Mouse (Mus musculus) limb, embryonic 12.5 days (tissue): ENCODE results near the gene Cadps. TPM values are rescaled to one million over a fixed set of nuclear protein-coding genes. Genes with fewer than 3 reads are reported as not detected.

Source experiments
- ATAC-seq: fragments of 200-750 bp; cut with Nextera tagmentation; 2 replicates; pipeline ENCODE4 v1.8.0; 2017; ENCODE audit warnings: low read depth, moderate TSS enrichment; ENCODE audit not compliant: insufficient number of reproducible peaks, insufficient read depth, low FRiP score, low TSS enrichment
- H3K27ac ChIP-seq: fragments of 300-500 bp; sonication (generic); 2 replicates; pipeline ENCODE4 v1.5.1; 2016; ENCODE audit warnings: mild to moderate bottlenecking, moderate library complexity
- H3K27me3 ChIP-seq: fragments of 300-500 bp; sonication (generic); 2 replicates; pipeline ENCODE4 v1.6.1; 2016; ENCODE audit warnings: mild to moderate bottlenecking, moderate library complexity
- H3K36me3 ChIP-seq: fragments of 300-500 bp; sonication (generic); 2 replicates; pipeline ENCODE4 v1.6.1; 2016; ENCODE audit warnings: mild to moderate bottlenecking, moderate library complexity
- H3K4me1 ChIP-seq: fragments of 300-500 bp; sonication (generic); replicated peaks from 2 replicates; pipeline ENCODE4 v1.6.1; 2016
- H3K4me2 ChIP-seq: fragments of 300-500 bp; sonication (generic); 2 replicates; pipeline ENCODE4 v1.6.1; 2016; ENCODE audit warnings: mild to moderate bottlenecking, moderate library complexity
- H3K4me3 ChIP-seq: fragments of 300-500 bp; sonication (generic); replicated peaks from 2 replicates; pipeline ENCODE4 v1.5.1; 2016; ENCODE audit warnings: mild to moderate bottlenecking
- H3K9ac ChIP-seq: fragments of 300-500 bp; sonication (generic); replicated peaks from 2 replicates; pipeline ENCODE4 v1.6.1; 2016; ENCODE audit warnings: mild to moderate bottlenecking, moderate library complexity
- H3K9me3 ChIP-seq: fragments of 300-500 bp; sonication (generic); 2 replicates; pipeline ENCODE4 v1.6.1; 2016; ENCODE audit warnings: mild to moderate bottlenecking, moderate library complexity
- WGBS: fragments of 180-500 bp; shearing (Covaris S2); methylation state at CpG from one replicate; pipeline ENCODE4 v1.1.7; 2016; 5-methylcytosine and 5-hydroxymethylcytosine counted together
- polyA plus RNA-seq: library from polyadenylated mRNA; unstranded; fragments of >200 nt; fragmentation: Nextera tagmentation; extraction: Ambion mirVana; gene quantifications from 2 replicates; pipeline ENCODE4 v1.2.1, GENCODE M21; 2016

Gene Cadps
- polyA plus RNA-seq, 1 experiment from 2014 or later: 1.1 TPM

DNA sequence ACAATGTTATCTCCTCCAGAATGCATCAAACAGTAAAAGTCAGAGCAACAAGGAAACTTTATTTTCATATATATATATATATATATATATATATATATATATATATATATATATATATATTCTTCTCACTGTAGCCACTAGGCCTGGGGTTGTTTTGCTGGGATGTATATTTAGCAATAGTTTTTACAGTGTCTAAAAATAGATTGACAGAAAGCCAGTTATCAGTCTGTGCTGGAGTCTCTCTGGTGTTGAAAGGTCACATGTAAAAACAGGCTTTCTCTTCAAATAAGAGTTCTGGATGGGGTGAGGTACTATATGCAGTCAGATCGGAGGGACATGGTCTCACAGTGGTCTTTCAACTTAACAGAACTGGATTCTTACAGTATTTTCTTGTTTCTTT lies 2.7 kb downstream of the Cadps start:
- no peak for ATAC-seq
- H3K9ac ChIP-seq: no peak overlapping the region
- peaks cover 11% of the 10 kb centered on the region for H3K4me1 ChIP-seq
- no peak overlapping the region for H3K27ac ChIP-seq
- peaks cover 28% of the 10 kb centered on the region for H3K27me3 ChIP-seq
- H3K4me3 ChIP-seq: no peak overlapping the region
- no peak overlapping the region for H3K4me2 ChIP-seq
- H3K9me3 ChIP-seq: no peaks in the 10 kb centered on the region
- no peaks in the 10 kb centered on the region for H3K36me3 ChIP-seq
- WGBS: 82% methylated on average over 1 of the region's 1 CpGs

DNA sequence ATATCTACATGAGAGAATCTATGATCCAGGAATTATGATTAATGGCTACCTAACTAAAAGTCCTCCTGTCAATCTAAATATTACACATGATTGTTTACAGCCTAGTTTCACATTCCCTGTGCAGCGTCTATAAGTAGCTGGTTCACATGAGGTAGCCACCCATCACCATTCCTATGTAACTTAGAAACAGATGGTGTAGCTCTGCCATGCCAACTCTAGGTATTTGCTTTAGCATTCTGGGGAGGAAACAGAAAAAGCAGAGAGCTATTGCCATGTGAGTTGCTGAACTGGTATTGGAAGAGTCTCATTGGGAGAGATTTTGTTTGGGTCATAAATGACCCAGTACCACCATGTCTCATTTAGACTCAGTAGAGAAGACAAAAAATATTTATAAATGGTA lies 4.4 kb downstream of the Cadps start:
- H3K4me3 ChIP-seq: no peak overlapping the region
- H3K9ac ChIP-seq: no peak overlapping the region
- 75% methylated on average over 1 of the region's 1 CpGs for WGBS
- H3K36me3 ChIP-seq: no peaks in the 10 kb centered on the region
- peaks cover 25% of the 10 kb centered on the region for H3K27me3 ChIP-seq
- H3K4me2 ChIP-seq: no peak overlapping the region
- H3K27ac ChIP-seq: no peak overlapping the region
- H3K9me3 ChIP-seq: no peaks in the 10 kb centered on the region
- H3K4me1 ChIP-seq: peaks cover 11% of the 10 kb centered on the region
- no peak for ATAC-seq

DNA sequence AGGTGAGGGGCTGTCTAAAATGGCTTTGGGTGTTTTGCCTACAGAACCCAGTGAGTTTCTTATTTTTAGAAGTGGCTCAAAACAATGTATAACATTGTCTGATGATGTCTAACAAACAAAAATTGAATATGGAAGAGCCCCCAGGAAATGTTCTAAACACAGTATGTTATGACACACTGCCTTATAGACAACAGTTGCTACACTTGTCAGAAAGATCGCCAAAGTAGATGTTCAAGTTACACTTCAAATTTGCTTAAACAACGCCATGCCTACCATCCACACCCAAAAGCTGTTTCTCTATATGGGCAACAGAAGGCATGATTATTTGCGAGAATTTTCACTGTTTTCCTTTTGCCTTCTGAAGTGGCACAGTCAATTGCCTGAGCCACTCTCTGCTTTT lies 10.8 kb downstream of the Cadps start:
- Histone ChIP-seq H3K9ac (no peak overlapping the region), H3K4me2 (no peak overlapping the region), H3K36me3 (no peaks in the 10 kb centered on the region), H3K4me3 (no peak overlapping the region), H3K27ac (no peak overlapping the region), H3K9me3 (no peaks in the 10 kb centered on the region), H3K27me3 (no peaks in the 10 kb centered on the region), H3K4me1 (no peaks in the 10 kb centered on the region)
- 84% methylated on average over 3 of the region's 3 CpGs for WGBS
- no peak for ATAC-seq

DNA sequence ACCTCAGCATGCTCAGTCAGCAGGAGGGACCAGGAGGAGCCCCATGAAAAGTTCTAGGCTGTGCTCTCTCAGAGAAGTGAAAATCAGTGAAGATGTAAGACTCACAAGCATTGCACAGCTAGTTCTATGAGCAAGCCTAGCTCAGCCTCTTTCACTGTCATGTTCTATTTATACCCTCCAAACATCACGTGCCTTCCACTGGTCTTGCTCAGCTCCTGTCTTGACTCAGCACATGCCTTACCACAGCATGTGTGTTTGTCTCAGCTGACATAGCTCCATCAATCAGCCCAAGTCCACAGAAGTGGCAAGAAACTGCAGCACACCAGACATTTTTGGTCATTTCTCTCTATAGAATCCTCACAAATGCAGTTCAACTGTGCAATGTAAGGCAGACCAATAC lies 19.9 kb downstream of the Cadps start:
- Histone ChIP-seq H3K27me3 (no peaks in the 10 kb centered on the region), H3K4me2 (no peak overlapping the region), H3K9ac (no peak overlapping the region), H3K9me3 (no peaks in the 10 kb centered on the region), H3K27ac (no peak overlapping the region), H3K36me3 (no peaks in the 10 kb centered on the region), H3K4me1 (no peaks in the 10 kb centered on the region), H3K4me3 (no peak overlapping the region)
- no peak for ATAC-seq
- 73% methylated on average over 1 of the region's 1 CpGs for WGBS

DNA sequence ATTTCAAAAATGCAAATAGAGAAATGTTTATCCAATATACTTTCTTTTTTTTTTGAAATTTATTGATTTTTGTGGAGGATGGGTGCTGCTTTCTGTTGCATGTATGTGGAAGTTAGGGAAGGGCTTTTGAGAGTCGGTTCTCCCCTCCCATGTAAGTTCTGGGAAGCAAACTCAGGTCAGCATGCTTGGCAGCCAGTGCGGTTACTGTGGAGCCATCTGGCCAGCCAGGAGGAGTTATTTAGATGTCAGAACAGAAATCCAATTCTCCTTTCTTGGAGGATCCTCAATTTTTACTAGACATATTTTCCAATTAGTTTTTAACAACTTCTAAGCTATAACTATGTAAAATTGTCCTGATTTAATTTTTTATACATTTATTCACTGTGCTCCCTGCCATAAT lies 21.8 kb downstream of the Cadps start:
- no peak for ATAC-seq
- H3K4me3 ChIP-seq: no peak overlapping the region
- H3K9me3 ChIP-seq: no peaks in the 10 kb centered on the region
- no peaks in the 10 kb centered on the region for H3K27me3 ChIP-seq
- 85% methylated on average over 2 of the region's 2 CpGs for WGBS
- no peak overlapping the region for H3K27ac ChIP-seq
- no peak overlapping the region for H3K4me2 ChIP-seq
- no peaks in the 10 kb centered on the region for H3K36me3 ChIP-seq
- H3K4me1 ChIP-seq: no peaks in the 10 kb centered on the region
- no peak overlapping the region for H3K9ac ChIP-seq

DNA sequence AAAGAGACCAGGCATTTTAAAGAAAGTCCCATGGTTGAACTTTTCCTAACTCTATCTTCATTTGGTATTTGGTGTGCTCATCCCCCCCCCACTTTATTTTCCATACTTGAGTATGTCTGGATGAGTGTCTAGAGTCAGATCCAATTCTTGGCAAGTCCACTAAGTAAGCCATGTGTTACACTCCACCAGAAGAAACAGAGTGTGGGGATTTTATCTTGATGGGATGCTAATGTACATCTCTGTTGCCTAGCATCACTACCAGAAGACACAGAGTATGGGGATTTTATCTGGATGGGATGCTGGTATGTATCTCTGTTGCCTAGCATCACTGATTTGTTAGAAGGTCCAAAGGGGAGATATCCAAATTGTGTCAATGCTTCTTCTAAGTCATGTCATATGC lies 24.0 kb downstream of the Cadps start:
- no peak overlapping the region for H3K9ac ChIP-seq
- no peak for ATAC-seq
- no peak overlapping the region for H3K4me3 ChIP-seq
- no peaks in the 10 kb centered on the region for H3K9me3 ChIP-seq
- no peaks in the 10 kb centered on the region for H3K4me1 ChIP-seq
- H3K4me2 ChIP-seq: no peak overlapping the region
- H3K36me3 ChIP-seq: no peaks in the 10 kb centered on the region
- no peak overlapping the region for H3K27ac ChIP-seq
- H3K27me3 ChIP-seq: no peaks in the 10 kb centered on the region

DNA sequence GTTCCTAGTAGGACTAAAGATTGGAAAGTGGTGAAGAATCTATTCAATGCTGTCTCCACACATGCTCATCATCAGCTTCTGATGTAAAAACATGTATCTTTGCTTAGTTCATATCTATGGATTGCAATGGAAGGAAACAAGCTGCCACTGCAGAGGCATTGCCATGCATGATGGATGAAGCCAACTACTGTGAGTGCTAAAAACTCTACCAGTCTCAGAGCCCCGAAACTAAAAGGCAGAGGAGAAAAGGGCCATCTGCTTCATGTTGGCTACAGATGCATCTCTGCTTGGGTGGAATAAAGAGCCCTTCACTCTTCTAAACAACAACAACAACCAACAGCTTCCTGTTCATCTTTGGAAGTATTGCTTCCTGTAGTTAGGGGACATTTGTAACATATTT lies 38.6 kb downstream of the Cadps start:
- no peak overlapping the region for H3K9ac ChIP-seq
- no peaks in the 10 kb centered on the region for H3K36me3 ChIP-seq
- H3K9me3 ChIP-seq: no peaks in the 10 kb centered on the region
- H3K27me3 ChIP-seq: no peaks in the 10 kb centered on the region
- 56% methylated on average over 1 of the region's 1 CpGs for WGBS
- no peak overlapping the region for H3K27ac ChIP-seq
- no peak overlapping the region for H3K4me2 ChIP-seq
- no peak for ATAC-seq
- no peak overlapping the region for H3K4me3 ChIP-seq
- H3K4me1 ChIP-seq: no peaks in the 10 kb centered on the region

DNA sequence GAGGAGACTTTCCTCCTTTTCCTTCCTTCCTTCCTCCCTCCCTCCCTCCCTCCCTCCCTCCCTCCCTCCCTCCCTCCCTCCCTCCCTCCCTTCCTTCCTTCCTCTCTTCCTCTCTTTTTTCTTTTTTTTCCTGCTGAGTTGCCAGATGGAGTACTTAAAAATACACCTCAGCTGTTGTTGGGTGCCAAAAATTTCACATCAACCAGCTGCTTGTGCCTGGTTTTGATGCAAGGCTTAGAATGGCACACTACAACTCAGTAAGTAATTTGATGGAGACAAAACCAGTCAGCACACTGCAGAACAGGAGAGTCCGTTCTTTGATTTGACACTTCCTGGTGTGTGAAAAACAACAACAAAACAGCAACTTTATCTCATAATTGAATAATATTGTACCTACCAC lies 42.9 kb downstream of the Cadps start:
- Histone ChIP-seq H3K4me3 (no peak overlapping the region), H3K27ac (no peak overlapping the region), H3K9ac (no peak overlapping the region), H3K4me2 (no peak overlapping the region), H3K36me3 (no peaks in the 10 kb centered on the region), H3K9me3 (no peaks in the 10 kb centered on the region), H3K4me1 (no peaks in the 10 kb centered on the region), H3K27me3 (no peaks in the 10 kb centered on the region)
- WGBS: 84% methylated on average over 1 of the region's 1 CpGs
- no peak for ATAC-seq

DNA sequence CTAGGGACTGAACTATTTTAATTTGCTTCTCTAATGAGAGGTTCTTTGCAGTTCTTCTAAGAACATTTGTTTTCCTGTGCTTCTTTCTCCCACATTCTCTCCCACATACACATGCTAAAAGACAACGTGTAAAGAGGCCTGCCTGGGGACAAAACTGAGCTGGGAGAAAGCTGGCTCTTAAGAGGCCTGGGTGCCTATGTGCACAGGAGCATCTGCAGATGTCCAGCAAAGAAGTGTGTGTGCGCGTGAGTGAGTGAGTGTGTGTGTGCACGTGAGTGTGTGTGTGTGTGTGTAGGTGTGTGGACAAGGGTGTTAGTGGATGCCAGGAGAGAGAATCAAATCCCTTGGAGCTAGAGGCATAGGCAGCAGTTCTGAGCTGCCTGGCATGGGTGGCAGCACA lies 44.9 kb downstream of the Cadps start:
- ATAC-seq: no peak
- 72% methylated on average over 4 of the region's 4 CpGs for WGBS
- no peaks in the 10 kb centered on the region for H3K4me1 ChIP-seq
- no peak overlapping the region for H3K4me2 ChIP-seq
- H3K36me3 ChIP-seq: no peaks in the 10 kb centered on the region
- no peak overlapping the region for H3K4me3 ChIP-seq
- H3K9me3 ChIP-seq: no peaks in the 10 kb centered on the region
- no peak overlapping the region for H3K27ac ChIP-seq
- H3K27me3 ChIP-seq: no peaks in the 10 kb centered on the region
- H3K9ac ChIP-seq: no peak overlapping the region

DNA sequence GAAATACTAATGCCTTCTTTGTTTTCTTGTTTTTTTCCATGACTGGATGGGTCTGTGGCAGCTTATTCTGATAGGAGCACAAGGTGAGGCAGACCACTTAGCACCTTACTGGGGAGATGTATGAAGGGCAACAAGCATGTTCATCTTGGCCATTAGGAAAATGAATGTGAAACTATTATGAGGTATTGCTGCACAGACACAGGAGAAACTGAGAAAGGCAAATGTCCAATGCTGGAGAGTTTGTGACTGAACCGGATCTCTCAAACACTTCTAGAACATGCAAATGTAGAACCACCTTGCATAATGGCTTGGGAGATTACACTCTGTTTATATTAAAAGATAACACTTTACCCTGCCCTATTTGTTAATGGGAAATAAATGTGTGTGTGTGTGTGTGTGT lies 54.0 kb downstream of the Cadps start:
- Histone ChIP-seq H3K27me3 (no peaks in the 10 kb centered on the region), H3K9me3 (no peaks in the 10 kb centered on the region), H3K4me3 (no peak overlapping the region), H3K27ac (no peak overlapping the region), H3K4me1 (no peaks in the 10 kb centered on the region), H3K4me2 (no peak overlapping the region), H3K36me3 (no peaks in the 10 kb centered on the region), H3K9ac (no peak overlapping the region)
- WGBS: 94% methylated on average over 1 of the region's 1 CpGs
- no peak for ATAC-seq

DNA sequence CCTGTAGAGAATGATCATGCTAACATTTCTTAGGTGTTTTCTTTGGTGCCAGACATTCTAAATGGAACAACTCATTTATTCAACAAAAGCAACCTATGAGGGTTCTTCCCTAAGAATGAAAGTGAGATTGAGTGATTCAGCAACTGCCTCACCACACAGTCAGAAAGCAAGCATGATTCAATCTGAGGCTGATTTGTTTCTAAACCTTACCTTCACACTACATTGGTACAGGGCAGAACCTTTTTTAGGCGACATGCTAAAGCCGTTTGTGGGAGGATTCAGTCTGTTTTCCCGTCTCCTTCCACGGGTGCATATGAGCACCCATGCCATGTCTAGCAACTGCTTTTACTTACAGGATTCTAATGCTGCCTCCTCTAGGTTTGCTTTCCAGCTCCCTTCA lies 69.6 kb downstream of the Cadps start:
- H3K27me3 ChIP-seq: no peaks in the 10 kb centered on the region
- no peak overlapping the region for H3K4me3 ChIP-seq
- H3K36me3 ChIP-seq: no peaks in the 10 kb centered on the region
- H3K9me3 ChIP-seq: no peaks in the 10 kb centered on the region
- no peaks in the 10 kb centered on the region for H3K4me1 ChIP-seq
- ATAC-seq: no peak
- H3K27ac ChIP-seq: no peak overlapping the region
- 90% methylated on average over 4 of the region's 4 CpGs for WGBS
- no peak overlapping the region for H3K9ac ChIP-seq
- H3K4me2 ChIP-seq: no peak overlapping the region

DNA sequence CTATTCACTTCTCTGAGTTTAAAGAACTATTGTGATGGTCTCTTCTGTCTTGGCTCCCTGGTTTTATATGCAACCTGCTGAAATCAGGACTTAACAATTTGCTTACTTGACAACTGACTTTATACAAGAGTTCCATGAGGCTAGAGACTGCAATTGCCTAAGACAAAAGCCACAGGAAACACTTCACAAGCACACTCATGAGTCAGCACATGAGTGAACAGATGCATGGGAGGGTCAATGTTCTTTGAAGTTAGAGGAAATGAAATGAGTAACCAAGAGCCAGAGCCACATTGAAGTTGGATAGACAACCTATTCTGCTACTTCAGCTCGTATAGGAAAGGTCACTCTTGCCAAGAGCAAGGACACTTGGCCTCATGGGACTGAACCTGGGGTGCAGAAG lies 71.1 kb downstream of the Cadps start:
- Histone ChIP-seq H3K9ac (no peak overlapping the region), H3K4me3 (no peak overlapping the region), H3K27me3 (no peaks in the 10 kb centered on the region), H3K4me1 (no peaks in the 10 kb centered on the region), H3K4me2 (no peak overlapping the region), H3K27ac (no peak overlapping the region), H3K9me3 (no peaks in the 10 kb centered on the region), H3K36me3 (no peaks in the 10 kb centered on the region)
- ATAC-seq: no peak
- 74% methylated on average over 1 of the region's 1 CpGs for WGBS
